Mouse (Mus musculus) olfactory bulb, adult 2 months (tissue): ENCODE measurements around the gene Dnajc28.

Experiments used
- CTCF ChIP-seq: fragments of 200-500 bp; IDR thresholded peaks from 2 replicates; pipeline ENCODE4 v1.5.1; 2012; ENCODE audit warnings: low read depth, mild to moderate bottlenecking, low read length, moderate library complexity; ENCODE audit not compliant: insufficient read depth
- POLR2A ChIP-seq: fragments of 200-500 bp; IDR thresholded peaks from 2 replicates; pipeline ENCODE4 v1.6.1; 2012; ENCODE audit warnings: mild to moderate bottlenecking, low read depth, low read length, moderate library complexity; ENCODE audit not compliant: insufficient read depth

DNA sequence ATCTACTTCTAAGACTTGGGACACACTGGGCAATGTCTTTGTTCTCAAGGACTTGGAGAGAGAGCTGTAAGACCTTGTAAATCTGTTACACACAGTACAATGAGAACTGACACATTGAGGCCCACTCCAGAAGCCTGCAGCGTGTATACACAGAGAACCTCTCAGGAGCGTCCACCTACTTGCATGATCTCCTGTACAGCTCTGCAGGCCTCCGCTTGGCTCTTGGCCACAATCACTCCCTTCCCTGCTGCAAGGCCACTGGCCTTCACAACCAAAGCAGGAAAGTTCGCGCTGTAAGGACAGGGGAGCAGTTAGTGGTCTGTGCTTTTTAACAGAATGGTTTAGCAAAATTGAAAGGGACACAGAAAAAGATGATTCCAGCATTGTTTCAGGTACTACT lies 20.3 kb upstream of the Dnajc28 start:
- no peak for TF ChIP-seq POLR2A
- TF ChIP-seq CTCF, result no peak
